Mouse (Mus musculus) G1E (cell line): Measurements from ENCODE around the gene Defb25. TPM values are rescaled to one million over a fixed set of nuclear protein-coding genes. Genes with fewer than 3 reads are reported as not detected.

ENCODE experiments used
- ATAC-seq: 2 replicates; pipeline ENCODE4 v1.8.0; 2016; ENCODE audit warnings: mild to moderate bottlenecking; ENCODE audit not compliant: insufficient number of reproducible peaks, poor library complexity, low FRiP score, severe bottlenecking; ENCODE audit errors: extremely low read depth
- DNase-seq: peaks from one replicate; pipeline ENCODE4 v3.0.0; 2012; ENCODE audit warnings: low spot score
- H3K27me3 ChIP-seq: 2 replicates; pipeline ENCODE4 v1.6.1; 2012; ENCODE audit warnings: mild to moderate bottlenecking, low read length, inconsistent platforms; ENCODE audit not compliant: insufficient read depth
- H3K36me3 ChIP-seq: replicated peaks from 2 replicates; pipeline ENCODE3; 2012; ENCODE audit warnings: mild to moderate bottlenecking, inconsistent platforms
- H3K4me1 ChIP-seq: 2 replicates; pipeline ENCODE4 v1.6.1; 2012; ENCODE audit warnings: low read depth, low read length, inconsistent platforms, mixed read lengths; ENCODE audit not compliant: insufficient read depth
- H3K4me3 ChIP-seq: 2 replicates; pipeline ENCODE4 v1.5.1; 2012; ENCODE audit warnings: low read depth, mild to moderate bottlenecking, inconsistent platforms, low read length, moderate library complexity, mixed read lengths
- H3K9me3 ChIP-seq: replicated peaks from 2 replicates; pipeline ENCODE4 v1.6.1; 2012; ENCODE audit warnings: inconsistent platforms
- CTCF ChIP-seq: IDR thresholded peaks from 2 replicates; pipeline ENCODE4 v1.5.1; 2012; ENCODE audit warnings: low read depth, low read length, inconsistent platforms, mixed read lengths
- GATA1 ChIP-seq: IDR thresholded peaks from 2 replicates; pipeline ENCODE4 v1.6.1; 2012; ENCODE audit warnings: borderline replicate concordance, low read length, inconsistent platforms, mixed read lengths
- GATA2 ChIP-seq: IDR thresholded peaks from 2 replicates; pipeline ENCODE4 v1.6.1; 2012; ENCODE audit warnings: low read depth, low read length, inconsistent platforms, borderline replicate concordance
- POLR2AphosphoS5 ChIP-seq: IDR thresholded peaks from 2 replicates; pipeline ENCODE4 v1.6.1; 2012; ENCODE audit warnings: low read depth, low read length, inconsistent platforms; ENCODE audit not compliant: insufficient replicate concordance
- TAL1 ChIP-seq: conservative IDR thresholded peaks from 2 replicates; pipeline ENCODE4 v1.6.1; 2012; ENCODE audit warnings: low read depth, low read length, inconsistent platforms, mixed read lengths
- polyA plus RNA-seq: library from polyadenylated mRNA; stranded (reverse); fragments of >175 nt; gene quantifications from 2 replicates; pipeline ENCODE4 v1.2.3, GENCODE M21; 2012
- total RNA-seq, 2 experiments: library from RNA; stranded (forward) in 1 of 2; stranded (reverse) in 1 of 2; fragments of 200-1000 nt in 1 of 2; fragments of >200 nt in 1 of 2; fragmentation: Nextera tagmentation in 1 of 2; gene quantifications; 2 replicates each; pipeline ENCODE4 v1.2.3; 2014 to 2017

Gene Defb25
- total and polyA plus RNA-seq, 3 experiments: not detected

DNA sequence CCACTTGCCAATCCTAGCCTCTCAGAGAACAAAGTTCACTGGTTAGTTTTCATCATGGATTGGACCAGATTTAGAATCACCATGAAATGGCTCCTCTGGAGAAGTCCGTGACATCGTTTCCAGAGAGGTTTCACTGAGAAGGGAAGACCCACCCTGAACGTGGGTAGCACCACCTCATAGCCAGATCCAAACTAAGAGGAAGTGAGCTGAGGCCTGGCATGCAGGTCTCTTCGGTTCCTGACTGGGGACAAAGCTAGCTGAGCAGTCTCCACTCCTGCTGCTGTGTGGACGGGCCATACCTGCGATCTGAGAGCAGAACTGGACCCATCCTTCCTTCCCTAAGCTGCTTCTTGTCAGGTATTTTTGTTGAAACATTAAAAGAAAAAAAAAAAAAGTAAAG is 38.3 kb upstream of the Defb25 start:
- TF ChIP-seq GATA2: no peak
- no peak for TF ChIP-seq CTCF
- TF ChIP-seq POLR2AphosphoS5: no peak
- no peak for TF ChIP-seq TAL1
- no peak for TF ChIP-seq GATA1
- H3K27me3 ChIP-seq: peaks cover 24% of the 10 kb centered on the region
- DNase-seq: no peak
- no peak for ATAC-seq
- H3K4me3 ChIP-seq: no peak overlapping the region
- 0 out of 2 replicates have a peak, but pooled peaks cover 2% of the 10 kb centered on the region for H3K9me3 ChIP-seq
- no peaks in the 10 kb centered on the region for H3K4me1 ChIP-seq
- no peaks in the 10 kb centered on the region for H3K36me3 ChIP-seq

DNA sequence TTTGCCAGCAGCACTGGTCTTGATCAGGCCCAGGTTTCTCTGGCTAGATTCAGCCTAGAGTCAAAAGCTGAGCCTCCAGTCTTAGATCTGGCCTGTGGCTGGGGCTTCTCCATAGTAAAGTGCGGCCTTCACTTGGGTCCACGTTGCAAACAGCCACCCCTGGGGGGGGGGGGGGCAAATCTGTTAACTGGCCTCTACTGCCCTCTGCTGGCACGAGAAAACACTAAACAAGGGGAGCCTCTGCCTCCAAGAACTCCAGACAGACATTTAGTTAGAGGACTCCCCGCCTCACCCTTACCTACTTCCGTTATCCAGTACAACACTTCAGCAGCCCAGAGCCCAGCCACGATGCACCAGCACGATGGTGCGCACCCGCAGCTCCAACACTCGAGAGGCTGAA is 34.5 kb upstream of the Defb25 start:
- DNase-seq (no peak), ATAC-seq (no peak)
- H3K4me3 ChIP-seq: no peak overlapping the region
- peaks cover 16% of the 10 kb centered on the region for H3K27me3 ChIP-seq
- H3K4me1 ChIP-seq: no peaks in the 10 kb centered on the region
- TF ChIP-seq GATA1: no peak
- no peak for TF ChIP-seq POLR2AphosphoS5
- no peak for TF ChIP-seq CTCF
- TF ChIP-seq GATA2: no peak
- no peak for TF ChIP-seq TAL1
- H3K36me3 ChIP-seq: no peaks in the 10 kb centered on the region
- 0 out of 2 replicates have a peak, but pooled peaks cover 2% of the 10 kb centered on the region for H3K9me3 ChIP-seq

DNA sequence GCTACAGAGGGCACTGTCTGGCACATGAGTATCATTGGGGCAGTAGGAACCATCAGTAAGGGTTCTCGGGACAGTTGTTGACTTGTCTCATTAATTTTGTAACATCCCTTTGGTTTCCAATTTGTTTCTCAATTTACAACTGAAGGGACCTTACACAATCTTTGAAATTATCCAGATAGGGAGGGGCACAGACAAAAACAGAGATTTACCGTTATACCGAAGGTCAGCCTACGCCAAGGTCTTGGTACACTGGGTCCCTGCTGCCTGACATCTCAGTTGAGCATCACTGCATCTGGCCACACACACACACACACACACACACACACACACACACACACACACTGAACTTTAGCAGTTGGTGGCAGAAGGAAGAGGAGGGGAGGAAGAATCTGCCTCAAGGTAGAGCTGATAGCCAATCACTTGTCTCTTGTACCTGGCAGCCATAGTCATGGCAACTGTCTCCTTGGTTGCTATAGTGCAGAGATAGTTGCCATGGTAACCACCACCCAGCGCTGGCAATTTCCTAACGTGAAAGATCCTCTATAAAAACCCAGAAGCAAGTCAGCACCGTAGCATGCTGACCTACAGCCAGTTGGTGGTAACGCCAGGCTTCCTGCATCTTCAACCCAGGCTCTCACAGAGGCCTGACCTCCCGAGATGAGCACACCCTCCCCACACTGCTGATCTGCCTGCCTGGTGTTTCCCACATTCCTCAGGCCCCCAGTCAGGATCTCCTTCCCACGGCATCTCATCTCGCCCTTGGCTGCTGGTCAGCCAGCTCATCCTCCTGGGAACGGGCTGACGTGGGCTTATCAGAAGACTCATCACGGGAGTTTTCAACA is 31.2 kb upstream of the Defb25 start:
- Histone ChIP-seq H3K36me3 (no peaks in the 10 kb centered on the region), H3K27me3 (peaks cover 8% of the 10 kb centered on the region), H3K4me3 (no peak overlapping the region), H3K9me3 (0 out of 2 replicates have a peak, but pooled peaks cover 2% of the 10 kb centered on the region), H3K4me1 (no peaks in the 10 kb centered on the region)
- DNase-seq (no peak), ATAC-seq (no peak)
- TF ChIP-seq POLR2AphosphoS5 (no peak), GATA1 (no peak), CTCF (no peak), GATA2 (no peak), TAL1 (no peak)

DNA sequence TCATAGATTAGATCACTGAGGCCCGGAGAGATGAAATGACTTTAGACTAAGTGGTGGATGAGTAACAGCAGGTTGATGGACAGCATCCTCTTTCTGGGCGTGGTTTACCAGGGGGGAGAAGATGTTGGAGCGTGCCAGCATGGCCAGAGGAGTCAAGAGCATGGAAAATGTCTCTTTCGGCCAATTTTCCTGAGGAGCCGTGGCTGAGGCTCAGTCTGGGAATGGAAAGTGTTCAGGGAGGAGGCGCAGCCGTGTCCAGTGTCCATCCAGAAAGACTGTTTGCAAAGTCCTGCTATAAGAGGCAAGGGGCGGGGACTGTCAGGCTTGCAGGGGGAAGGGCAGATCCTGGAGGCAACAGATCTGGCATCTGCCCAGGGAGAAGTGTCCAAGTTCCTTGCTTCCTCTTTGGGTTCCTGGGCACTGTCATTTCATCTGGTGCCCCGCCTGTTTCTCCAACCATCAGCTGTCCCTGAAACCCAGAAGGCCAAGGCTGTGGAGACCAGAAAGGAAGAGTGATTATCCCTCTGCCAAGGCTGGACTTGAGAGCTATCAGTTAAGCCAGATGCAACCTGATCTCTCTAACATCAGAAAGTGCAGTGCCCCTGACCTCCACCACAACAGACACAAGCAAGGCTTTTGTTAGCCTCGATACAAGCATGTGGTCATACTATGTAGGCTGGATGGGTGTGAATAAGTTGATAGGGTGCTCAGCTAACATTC is 30.2 kb upstream of the Defb25 start:
- TF ChIP-seq GATA1 (no peak), TAL1 (no peak), CTCF (no peak), POLR2AphosphoS5 (no peak), GATA2 (no peak)
- peaks cover 8% of the 10 kb centered on the region for H3K27me3 ChIP-seq
- DNase-seq (no peak), ATAC-seq (no peak)
- H3K9me3 ChIP-seq: 0 out of 2 replicates have a peak, but pooled peaks cover 2% of the 10 kb centered on the region
- H3K4me1 ChIP-seq: no peaks in the 10 kb centered on the region
- H3K4me3 ChIP-seq: no peak overlapping the region
- H3K36me3 ChIP-seq: no peaks in the 10 kb centered on the region

DNA sequence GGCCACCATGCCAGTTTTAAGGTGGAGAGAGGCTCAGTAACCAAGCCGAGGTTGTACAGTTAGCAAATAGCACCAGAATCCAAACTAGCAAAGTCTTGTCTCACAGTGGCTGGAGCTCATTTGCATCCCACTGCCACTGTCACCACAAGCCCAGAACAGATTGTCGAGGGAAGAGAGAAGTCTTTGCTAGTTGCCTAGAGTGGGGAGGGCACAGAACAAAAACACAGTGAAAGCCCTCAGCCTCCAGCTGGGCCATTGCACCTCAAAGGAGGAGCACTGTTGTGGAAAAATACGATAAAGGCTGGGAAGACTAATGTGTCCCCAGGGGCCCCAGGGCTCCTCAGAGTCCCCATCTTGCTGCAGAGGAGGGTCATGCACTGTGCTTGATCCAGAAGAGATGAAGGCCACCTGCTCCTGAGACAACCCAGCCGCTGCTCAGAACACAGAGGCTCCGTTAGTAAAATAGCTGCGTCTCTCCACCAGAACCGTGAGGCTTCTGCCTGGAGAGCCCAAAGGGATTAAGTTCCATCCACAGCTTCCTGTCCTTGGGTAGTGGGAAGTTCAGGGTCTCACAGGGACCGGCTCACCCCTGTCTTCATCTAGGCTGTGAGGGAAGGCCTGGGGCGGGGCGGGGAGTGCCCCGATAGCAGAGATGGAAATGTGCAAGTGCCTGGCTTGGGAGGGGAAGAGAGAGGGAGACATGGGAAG is 16.7 kb upstream of the Defb25 start:
- Histone ChIP-seq H3K9me3 (no peaks in the 10 kb centered on the region), H3K36me3 (no peaks in the 10 kb centered on the region), H3K4me3 (no peak overlapping the region), H3K4me1 (no peaks in the 10 kb centered on the region), H3K27me3 (peaks cover 9% of the 10 kb centered on the region)
- TF ChIP-seq GATA1 (no peak), GATA2 (no peak), POLR2AphosphoS5 (no peak), CTCF (no peak), TAL1 (no peak)
- ATAC-seq (no peak), DNase-seq (no peak)

DNA sequence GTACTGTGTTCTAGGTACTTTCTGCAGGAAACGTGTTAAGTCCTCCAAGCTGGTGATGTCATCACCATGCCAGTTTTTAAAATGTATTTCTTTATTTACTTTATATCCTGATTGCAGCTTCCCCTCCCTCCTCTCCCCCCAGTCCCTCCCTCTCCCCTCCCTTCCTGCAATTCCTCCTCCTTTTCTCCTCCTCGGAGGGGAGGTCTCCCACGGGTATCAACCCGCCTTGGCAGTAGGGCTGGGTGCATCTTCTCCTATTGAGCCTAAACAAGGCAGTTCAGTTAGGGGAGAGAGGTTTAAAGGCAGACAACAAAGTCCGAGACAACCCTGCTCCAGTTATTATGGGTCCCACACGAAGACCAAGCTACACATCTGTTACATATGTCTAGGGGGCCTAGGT is 16.0 kb upstream of the Defb25 start:
- DNase-seq (no peak), ATAC-seq (no peak)
- H3K9me3 ChIP-seq: no peaks in the 10 kb centered on the region
- H3K4me3 ChIP-seq: no peak overlapping the region
- peaks cover 9% of the 10 kb centered on the region for H3K27me3 ChIP-seq
- TF ChIP-seq GATA2 (no peak), POLR2AphosphoS5 (no peak), GATA1 (no peak), CTCF (no peak), TAL1 (no peak)
- H3K4me1 ChIP-seq: no peaks in the 10 kb centered on the region
- no peaks in the 10 kb centered on the region for H3K36me3 ChIP-seq
